Mouse (Mus musculus): ENCODE measurements around the gene Lbhd2. TPM values are rescaled to one million over a fixed set of nuclear protein-coding genes. Genes with fewer than 3 reads are reported as not detected.
A peak's percentile ranks its signal among the peaks of the same experiment; 100 is the strongest.

Lbhd2 gene
- total RNA-seq, 4 experiments from 2014 or later, result not detected

DNA sequence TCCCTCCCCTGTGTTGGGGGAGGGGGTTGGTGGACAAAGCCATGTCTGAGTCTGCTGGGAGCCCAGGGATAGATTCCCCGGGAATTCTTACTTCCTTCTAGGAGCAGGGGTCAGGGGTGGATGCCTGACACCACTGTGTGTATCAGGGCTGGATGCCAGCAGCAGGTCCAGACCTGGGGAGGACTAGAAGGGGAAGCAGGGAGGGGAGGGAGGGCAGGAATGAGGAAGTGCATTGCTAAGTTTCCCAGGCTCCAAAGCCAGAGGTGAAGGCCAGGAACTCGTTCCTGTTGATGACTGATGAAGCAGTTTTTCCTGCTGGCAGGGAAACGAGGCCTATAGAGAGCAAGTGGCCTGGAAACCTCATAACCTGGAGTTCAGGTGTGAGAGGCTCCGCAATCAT, 25.5 kb downstream of the Lbhd2 start:
- DNase-seq (ENCODE audit: low spot score), result no peak

DNA sequence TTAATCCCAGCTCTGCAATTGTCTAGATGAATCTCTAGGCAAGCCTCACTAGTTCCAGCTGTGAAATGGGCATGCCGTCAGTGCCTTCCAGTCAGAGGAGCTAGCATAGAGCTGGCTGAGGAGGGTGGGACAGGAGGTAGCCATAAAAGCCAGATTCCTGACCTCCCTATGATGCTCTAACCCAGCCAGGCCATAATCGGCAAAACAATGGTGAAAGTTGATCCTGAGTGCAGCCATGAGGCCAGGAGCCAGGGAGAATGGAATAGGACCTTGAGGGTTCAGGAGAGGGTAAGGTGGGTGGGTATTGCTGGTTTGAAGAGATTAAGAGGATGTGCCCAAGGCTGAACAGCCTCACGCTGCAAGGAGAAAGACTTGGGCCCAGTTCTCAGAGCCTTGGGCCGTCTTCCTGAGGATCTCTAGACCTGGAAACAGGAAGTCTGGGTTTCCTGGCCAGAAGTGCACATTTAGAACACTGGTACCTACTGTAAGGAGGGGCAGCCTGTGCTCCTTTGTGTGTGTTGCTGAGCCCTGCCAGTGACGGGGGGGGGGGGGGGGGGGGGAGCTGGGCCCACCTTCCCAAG, 26.2 kb downstream of the Lbhd2 start:
- no peak for DNase-seq (ENCODE audit: low spot score)

DNA sequence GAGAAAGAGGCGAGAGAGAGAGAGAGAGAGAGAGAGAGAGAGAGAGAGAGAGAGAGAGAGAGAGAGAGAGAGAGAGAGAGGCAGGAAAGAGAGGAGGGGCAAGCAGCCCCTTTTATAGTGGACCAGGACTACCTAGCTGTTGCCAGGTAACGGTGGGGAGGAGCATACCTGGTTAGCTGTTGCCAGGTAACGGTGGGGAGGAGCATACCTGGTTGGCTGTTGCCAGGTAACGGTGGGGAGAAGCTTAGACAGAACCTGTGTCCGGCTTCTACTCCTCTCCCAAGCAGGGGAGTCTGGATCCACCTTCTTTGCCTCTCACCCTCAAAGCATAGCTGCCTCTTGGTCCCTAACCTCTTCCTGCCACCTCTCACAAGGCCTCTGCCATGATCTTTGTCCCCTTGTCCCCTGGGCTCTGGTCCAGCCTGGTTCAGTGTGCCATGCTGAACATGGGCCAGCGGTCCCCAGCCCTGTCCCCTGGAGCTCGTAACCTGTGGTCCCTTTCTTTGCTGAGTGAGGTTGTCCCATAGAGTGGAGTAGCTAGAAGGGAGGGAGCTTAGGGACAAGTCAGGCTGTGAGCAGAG, 27.6 kb downstream of the Lbhd2 start:
- DNase-seq (ENCODE audit: low spot score), result no peak

DNA sequence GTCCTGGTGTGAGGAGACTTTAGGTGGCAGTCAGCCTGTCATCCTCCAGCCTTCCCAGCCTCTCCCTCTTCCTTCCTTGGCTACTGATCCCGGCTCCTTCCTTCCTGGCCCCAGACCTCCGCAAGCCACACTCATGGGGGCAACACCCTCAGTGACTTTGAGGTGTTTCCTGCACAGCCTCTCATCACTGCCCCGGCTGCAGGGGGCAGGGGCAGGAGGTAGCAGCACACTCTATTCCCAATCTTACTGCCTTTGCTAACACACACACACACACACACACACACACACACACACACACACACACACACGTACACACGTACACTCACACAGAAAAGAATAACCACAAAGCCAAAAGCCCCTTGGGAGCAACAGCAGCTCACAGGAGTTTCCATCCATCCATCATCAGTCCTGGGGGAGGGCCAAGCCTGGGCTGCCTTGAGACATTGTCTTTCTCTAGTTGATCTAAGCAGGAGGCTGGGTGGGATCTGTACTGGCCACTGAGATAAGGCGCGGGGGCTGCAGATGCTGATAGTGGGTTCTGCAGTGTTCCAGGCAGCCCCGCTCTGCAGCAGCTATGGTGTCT, 28.2 kb downstream of the Lbhd2 start:
- DNase-seq (ENCODE audit: low spot score), result no peak

DNA sequence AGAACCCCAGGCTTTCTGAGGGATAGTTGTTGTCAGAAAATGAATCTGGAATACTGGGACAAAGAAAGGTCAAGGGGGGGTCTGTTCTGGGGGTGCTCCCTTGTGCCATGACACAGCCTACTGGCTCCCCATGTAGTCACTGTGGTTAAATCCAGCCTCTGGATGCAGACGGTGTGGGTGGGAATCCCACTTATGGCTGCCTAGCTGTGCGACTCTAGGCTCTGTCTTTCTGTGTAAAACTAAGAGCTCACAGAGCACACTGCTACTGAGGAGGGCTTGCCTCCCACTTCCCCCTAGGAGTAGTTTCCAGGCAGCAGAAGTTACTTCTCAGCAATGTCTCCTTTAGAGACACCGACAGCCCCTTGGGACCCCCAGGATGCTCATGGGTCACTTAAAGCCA, 29.6 kb downstream of the Lbhd2 start:
- DNase-seq (ENCODE audit: low spot score), result no peak

DNA sequence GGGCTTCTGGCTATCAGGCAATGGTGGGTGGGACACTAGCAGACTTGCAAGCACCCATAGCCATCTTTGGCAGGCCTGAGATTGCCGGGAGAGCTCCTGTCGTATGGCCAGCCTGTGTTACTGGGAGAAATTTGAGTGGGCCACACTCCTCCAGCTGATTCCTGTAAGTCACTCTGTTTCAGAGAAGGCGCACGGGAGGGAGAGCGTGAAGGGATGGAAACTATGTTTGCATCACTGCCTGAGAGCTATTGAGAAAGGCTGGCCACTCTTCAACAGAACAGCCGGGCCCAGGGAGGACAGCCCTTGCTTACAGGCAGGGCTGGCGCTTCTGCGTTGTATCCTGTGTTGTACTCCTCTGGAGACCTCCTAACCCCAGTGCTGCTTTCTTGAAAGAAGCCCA, 30.0 kb downstream of the Lbhd2 start:
- DNase-seq (ENCODE audit: low spot score), result no peak

DNA sequence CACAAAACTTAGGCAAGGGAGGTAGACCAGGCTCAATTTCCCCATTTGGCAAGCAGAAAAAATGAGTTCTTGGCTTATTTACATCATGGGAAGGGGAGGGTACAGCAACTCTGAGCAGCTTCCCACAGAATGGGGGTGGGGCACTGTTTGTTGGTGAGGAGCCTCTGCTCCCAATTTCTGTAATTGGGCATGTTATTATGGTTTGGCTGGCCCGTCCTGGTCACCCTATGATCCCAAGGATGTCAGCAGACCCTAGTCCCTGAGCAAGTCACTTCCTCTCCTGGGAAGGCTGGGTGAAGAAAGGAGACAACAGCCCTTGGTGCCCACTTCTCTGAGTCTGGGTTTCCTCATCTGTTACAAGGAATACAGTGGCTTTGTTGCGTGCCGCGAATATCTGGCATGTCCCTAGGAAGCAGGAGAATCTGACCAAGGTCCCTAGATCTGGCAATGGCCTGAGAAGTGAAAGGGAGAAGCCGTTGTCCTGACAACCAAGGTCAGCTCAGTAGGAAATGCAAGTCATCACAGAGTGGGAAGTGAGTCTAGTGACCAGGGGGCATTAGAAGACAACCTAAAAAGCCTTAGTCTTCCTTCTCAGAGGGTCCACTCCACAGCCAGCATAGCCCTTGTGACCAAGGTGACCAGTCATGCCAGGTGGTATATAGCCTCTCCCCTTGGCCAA, 30.8 kb downstream of the Lbhd2 start:
- DNase-seq (ENCODE audit: low spot score), result no peak

DNA sequence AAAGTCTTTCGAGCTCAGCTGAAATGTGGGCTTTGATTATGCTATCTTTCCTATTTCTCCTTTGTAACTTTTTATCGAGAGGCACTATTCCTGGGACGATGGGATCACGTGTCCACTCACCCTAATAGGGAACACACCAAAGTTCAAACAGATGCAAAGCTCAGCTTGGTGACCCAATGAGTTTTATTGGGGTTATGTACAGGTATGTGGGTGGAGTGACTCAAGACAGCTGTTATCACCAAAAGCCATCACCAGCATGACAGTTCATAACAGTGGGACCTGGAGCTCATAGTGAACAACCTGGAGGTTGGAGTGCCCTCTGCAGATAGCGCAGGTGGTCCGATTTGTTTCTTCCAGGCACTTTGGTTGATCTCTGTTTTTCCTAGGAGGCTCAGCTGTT, 32.2 kb downstream of the Lbhd2 start:
- DNase-seq (ENCODE audit: low spot score), result no peak

DNA sequence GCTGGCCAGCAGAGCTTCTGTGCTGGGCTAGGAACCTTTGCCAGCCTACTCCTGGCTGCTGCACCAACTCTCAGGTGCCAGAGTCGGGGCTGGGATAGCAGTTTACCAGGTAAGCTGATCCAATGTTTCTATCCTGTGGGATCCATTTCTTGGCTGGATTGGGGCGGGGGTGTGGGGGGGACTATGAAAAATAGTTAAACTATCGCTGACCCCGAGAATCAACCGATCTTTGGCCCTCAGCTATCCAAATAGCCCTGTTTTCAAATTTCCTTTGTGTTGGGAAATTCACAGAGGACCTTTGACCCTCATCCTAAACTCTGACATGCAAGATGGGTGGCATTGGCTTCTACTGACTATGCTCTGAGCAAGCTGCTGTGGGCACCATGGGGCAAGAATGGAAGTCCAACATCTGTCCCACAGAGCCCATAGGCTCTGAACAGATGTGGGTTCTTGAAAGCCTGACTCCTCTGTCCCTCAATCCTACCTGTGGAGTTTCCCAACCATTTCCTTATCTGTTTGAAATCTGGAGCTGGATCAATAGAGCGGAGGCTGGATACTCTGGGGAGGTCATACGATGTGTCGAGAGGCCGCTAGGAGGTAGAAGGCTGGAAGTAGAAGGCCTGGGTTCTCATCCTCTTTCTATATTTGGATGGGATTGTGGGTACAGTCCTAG, 34.2 kb downstream of the Lbhd2 start:
- DNase-seq (ENCODE audit: low spot score), result no peak

DNA sequence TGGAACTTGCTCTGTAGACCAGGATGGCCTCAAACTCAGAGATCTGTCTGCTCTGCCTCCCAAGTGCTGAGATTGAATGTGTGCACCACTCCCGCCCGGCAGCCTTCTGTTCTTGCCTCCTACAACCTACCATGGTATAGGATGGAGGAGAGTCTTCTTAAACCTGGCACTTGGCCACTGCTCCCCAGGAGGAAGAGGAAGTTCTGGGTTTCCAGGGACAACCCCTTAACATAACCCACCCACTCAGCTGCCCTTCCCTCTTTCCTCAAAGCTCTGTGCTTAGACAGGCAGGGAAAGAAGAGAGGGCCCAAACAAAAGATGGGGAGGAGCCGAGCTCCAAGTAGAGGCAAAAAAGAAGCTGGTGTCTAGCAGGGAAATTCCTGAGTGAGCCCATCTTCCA, 34.9 kb downstream of the Lbhd2 start:
- no peak for DNase-seq (ENCODE audit: low spot score)

DNA sequence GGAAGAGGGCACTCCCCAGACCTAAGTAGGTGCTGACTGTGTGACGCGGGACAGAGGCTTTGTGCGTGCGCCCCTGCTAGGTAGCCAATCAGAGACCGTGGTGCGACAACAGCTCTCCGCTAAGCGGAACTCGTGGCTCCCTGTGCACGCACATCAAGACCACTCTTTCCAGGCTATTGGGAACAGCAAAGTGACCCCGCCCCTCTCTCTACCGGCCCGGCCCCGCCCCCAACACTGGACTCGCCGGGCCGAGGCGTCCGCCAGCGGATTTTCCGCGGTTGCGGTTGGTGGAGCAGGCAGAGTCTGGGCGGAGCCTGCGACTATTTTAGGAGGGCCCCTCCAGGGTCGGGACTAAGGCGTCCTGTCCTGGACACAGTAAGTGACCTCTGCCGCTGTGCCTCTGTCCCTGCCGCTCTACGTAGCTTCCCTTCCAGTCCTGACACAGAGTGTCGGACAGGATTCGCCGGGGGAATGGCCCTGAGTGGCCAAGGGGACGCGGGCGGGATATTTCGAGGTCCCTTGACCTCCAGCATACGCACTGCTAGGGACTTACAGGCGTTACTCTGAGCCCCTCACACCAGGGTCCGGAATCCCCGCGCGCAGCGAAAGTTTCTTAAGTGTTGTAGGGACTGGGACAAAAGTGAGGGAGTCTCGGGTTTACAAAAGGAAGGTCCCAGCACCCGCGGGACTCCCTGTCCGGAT, 35.9 kb downstream of the Lbhd2 start, which contains the start of gene Tnfaip2:
Tnfaip2 (plus strand) TSS at position 161 of the 702 bp plus-strand sequence.
- DNase-seq (ENCODE audit: low spot score), result peak; percentile 87

DNA sequence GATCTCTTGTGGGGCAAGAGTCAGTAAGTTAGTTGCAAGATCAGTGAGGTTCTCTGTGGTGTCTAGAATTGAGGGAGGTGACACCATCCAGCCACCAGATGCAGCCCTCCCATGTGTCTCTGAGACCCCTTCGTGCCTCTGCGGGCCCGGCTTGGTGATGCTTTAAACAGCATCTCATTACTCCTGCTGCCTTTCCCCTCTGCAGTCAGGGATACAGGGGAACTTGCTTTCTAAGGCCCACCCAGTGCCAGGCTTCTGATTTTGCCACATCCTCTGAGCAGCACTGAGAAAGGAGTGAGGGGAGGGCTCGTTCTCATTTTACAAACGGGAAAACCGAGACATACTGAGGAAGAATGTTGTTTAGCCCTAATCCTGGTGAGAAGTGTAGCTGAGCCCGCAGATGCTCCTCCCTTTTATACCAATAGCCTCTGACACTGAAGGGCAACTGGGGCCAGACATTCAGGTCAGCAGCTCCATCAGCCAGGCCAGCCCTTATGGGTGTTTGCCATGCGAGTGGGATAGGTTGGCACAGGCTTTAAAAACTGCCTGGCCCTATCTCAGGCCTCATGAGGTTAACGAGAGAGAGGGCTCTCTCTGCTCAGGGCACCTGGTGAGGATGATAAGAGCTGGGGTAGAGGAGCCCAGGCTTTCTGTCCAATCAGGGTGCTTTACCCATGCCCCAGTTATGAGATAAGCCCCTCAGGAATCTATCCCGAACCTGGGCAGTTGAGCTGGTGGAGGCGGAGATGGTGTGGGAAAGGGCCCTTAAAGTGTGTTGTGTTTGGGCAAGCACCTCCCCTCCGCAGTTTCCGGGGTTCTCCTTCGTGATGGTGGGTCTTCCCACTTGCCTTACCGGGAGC, 36.6 kb downstream of the Lbhd2 start:
- DNase-seq (ENCODE audit: low spot score), result no peak

DNA sequence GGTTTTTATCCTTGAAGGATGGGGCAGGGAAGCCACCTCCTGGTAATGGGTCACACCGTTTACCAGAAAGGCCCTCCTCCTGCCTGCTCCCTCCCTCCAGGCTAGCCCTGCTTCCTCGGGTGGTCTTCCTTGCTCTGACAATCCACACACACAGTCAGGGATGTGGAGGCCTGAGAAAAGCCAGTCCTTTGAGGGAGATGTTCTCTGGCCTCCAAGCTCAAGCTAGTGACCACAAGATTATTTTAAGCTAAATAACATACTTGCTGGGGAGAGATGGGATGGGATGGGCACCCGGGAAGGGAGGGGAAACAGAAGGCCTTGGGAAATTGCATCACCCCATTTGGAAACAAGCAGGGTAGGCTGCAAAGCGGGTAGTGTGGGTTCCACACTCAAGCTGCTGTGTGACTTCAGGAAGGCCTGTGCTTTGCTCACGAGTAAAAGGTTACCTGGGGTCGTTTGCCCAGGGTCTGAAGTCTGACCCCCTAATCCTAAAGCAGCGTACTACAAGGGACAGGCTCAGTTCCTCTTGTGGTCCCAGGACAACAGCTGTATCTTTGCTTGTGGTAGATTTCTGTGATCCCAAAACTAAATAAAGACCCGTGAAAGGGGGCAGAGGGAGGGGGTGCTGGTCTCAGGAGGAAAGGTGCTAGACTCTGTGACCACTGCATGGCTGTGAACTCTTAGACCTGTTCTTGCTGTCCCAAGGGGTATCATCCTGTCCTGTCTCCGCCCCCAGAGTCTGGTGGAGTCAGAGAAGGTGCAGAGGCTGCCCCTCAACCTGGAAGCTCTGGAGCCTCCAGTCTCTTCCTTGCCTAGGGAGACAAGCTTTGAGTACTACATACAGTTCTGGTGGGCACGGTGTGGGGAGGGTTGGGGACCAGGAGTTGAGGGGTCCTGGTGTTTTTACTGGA, 37.6 kb downstream of the Lbhd2 start:
- DNase-seq (ENCODE audit: low spot score), result no peak

DNA sequence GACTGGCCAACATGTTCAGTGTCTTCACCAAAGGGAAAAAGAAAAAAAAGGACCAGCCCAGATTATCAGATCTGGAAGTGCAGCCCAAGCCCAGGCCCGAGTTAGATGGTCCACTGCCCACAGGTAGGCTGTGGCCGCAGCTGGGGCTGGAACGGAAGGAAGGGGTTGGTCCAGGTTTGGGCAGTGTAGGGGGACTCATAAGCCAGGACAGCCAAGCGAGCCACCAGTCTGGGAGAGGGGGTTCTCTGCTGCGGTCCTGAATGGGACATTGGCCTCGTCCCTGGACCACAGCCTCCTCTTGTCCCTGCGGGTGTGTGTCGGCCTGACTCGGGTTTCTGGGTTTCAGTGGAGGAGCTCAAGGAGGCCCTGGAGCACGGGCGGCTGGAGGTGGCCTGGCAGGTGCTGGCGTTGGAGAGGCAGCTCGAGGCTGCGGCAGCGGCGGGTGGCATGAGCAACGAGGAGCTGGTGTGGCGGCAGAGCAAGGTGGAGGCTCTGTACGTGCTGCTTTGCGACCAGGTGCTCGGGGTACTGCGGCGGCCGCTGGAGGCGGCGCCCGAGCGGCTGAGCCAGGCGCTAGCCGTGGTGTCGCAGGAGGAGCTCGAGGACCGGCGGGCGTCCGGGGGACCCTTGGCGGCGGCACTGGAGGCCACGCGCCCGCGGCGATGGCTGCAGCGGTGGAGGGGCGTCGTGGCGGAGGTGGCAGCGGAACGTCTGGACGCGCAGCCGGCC, 38.7 kb downstream of the Lbhd2 start:
- DNase-seq (ENCODE audit: low spot score), result no peak

DNA sequence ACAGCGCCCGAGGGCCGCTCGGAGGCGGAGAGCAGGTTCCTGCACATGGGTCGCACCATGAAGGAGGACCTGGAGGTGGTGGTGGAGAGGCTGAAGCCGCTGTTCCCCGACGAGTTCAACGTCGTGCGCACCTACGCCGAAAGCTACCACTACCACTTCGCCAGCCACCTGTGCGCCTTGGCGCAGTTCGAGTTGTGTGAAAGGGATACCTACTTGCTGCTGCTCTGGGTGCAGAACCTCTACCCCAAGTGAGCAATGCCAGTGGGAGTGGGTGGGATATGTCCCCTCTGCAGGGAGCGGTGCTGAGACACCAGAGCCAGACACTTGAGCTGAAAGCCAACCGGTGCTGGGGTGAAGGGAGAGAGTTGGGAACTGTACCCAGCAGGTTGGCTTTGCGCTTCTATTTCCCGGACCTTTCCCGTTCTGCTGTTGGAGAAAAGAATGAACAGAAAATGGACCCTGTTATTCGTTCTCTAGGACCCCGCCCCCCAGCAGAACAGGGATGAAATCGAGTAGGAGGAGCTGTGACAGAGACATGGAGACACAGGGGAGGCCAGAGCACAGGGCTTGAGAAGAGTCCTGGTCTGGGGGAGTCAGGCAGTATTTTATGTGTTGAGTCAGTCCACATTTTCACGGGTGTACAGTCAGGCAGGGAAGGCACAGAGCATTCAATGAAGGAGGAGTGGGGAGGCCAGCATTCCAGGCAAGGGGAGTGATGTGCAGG, 39.4 kb downstream of the Lbhd2 start:
- DNase-seq (ENCODE audit: low spot score), result no peak

DNA sequence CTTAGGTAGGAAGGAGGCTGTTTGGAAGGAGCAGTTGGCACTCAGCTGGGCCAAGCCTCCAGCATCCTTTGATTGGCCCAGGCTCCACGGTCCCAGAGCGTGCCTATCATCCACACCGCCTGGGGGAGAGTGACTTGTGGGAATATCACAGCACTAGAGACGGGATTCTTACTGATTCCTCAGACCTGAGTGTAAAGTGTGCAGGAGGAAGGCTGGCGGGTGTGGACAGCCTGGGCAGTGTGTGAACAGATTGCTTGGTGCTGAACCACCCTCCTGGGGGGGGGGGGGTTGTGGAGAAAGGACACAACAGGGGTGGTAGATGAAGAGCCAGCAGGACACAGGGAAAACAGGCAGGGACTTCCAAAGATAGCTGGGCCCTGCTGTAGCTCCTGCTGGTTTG, 40.1 kb downstream of the Lbhd2 start:
- no peak for DNase-seq (ENCODE audit: low spot score)

DNA sequence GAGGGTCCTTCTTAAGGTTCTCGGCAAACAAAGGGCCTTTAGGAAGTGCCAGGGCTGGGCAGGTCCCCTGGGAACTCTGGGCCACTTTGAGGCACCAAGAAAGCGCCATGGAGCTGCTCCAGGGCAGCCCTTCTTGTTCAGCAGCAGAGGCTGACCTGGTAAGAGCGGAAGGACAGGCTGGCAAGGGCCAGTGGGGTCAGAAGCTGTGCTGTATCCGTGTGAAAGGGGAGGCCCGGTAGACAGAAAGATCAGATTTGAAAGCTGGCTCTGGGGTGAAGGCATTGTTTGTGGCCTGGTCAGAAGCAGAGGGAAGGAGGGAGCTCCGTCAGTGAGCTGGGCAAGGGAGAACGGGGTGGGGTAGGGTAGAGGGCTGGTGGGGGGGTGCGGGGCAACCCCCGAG, 40.7 kb downstream of the Lbhd2 start:
- DNase-seq (ENCODE audit: low spot score), result no peak
